Mouse (Mus musculus) lung, postnatal 0 days (tissue): Measurements from ENCODE around the gene Dennd1a. TPM values are rescaled to one million over a fixed set of nuclear protein-coding genes. Genes with fewer than 3 reads are reported as not detected.

ENCODE experiments used
- ATAC-seq: fragments of 200-750 bp; cut with Nextera tagmentation; 2 replicates; pipeline ENCODE4 v1.8.0; 2017; ENCODE audit warnings: moderate library complexity
- DNase-seq: peaks from one replicate; pipeline ENCODE4 v3.0.0-alpha.2; 2016; ENCODE audit warnings: low spot score
- H3K27ac ChIP-seq: fragments of 300-500 bp; sonication (generic); 2 replicates; pipeline ENCODE4 v1.5.1; 2014; ENCODE audit warnings: antibody characterized with exemption, mild to moderate bottlenecking, low read length, mixed read lengths
- H3K27me3 ChIP-seq: fragments of 300-500 bp; sonication (generic); replicated peaks from 2 replicates; pipeline ENCODE4 v1.6.1; 2014; ENCODE audit warnings: low read length, mixed read lengths; ENCODE audit not compliant: insufficient read depth
- H3K36me3 ChIP-seq: fragments of 300-500 bp; sonication (generic); 2 replicates; pipeline ENCODE4 v1.6.1; 2014; ENCODE audit warnings: low read length, mixed read lengths; ENCODE audit not compliant: insufficient read depth
- H3K4me1 ChIP-seq: fragments of 300-500 bp; sonication (generic); 2 replicates; pipeline ENCODE4 v1.6.1; 2014; ENCODE audit warnings: antibody characterized with exemption, low read depth, low read length, mixed read lengths; ENCODE audit not compliant: insufficient read depth
- H3K4me2 ChIP-seq: fragments of 300-500 bp; sonication (generic); replicated peaks from 2 replicates; pipeline ENCODE4 v1.6.1; 2014; ENCODE audit warnings: low read depth, mild to moderate bottlenecking, low read length, moderate library complexity, mixed read lengths
- H3K4me3 ChIP-seq: fragments of 300-500 bp; sonication (generic); 2 replicates; pipeline ENCODE4 v1.5.1; 2014; ENCODE audit warnings: low read depth, low read length
- H3K9ac ChIP-seq: fragments of 300-500 bp; sonication (generic); replicated peaks from 2 replicates; pipeline ENCODE4 v1.6.1; 2014; ENCODE audit warnings: low read depth, mild to moderate bottlenecking
- H3K9me3 ChIP-seq: fragments of 300-500 bp; sonication (generic); 2 replicates; pipeline ENCODE4 v1.6.1; 2016; ENCODE audit warnings: low read length, mixed read lengths
- CTCF ChIP-seq: IDR thresholded peaks from 2 replicates; pipeline ENCODE4 v1.5.1; 2016; ENCODE audit warnings: antibody characterized with exemption, mild to moderate bottlenecking
- EP300 ChIP-seq: IDR thresholded peaks from 2 replicates; pipeline ENCODE4 v1.6.1; 2016; ENCODE audit warnings: antibody characterized with exemption, mild to moderate bottlenecking, control low read depth
- WGBS: fragments of 180-500 bp; shearing (Covaris S2); extraction: QIAGEN DNeasy Blood & Tissue Kit; methylation state at CpG from one replicate; pipeline ENCODE4 v1.1.7; 2014; 5-methylcytosine and 5-hydroxymethylcytosine counted together
- polyA plus RNA-seq: library from polyadenylated mRNA; unstranded; fragments of >200 nt; fragmentation: Nextera tagmentation; extraction: Ambion mirVana; gene quantifications from 2 replicates; pipeline ENCODE4 v1.2.1, GENCODE M21; 2015

Dennd1a gene
- polyA plus RNA-seq: 4.4 and 5.5 TPM in 2 replicates

- 3% methylated on average over 57 of the region's 81 CpGs for WGBS
- TF ChIP-seq CTCF: peak; percentile 31
- no peak for TF ChIP-seq EP300
- no peaks in the 10 kb centered on the region for H3K36me3 ChIP-seq
- no peaks in the 10 kb centered on the region for H3K27me3 ChIP-seq
- peak within 1 kb of the TSS; percentile 84 for H3K4me2 ChIP-seq
- DNase-seq: peak; percentile 95
- peak within 1 kb of the TSS; percentile 81 for H3K27ac ChIP-seq
- H3K9me3 ChIP-seq: no peaks in the 10 kb centered on the region
- peak within 1 kb of the TSS; percentile 89 for H3K4me3 ChIP-seq
- H3K4me1 ChIP-seq: no peaks in the 10 kb centered on the region
- H3K9ac ChIP-seq: peak within 1 kb of the TSS; percentile 74
- peak; percentile 96 for ATAC-seq
These were observed at the start of gene Dennd1a for GRCm38 (mm10) chr2:38286733-38287551. Dennd1a (minus strand) TSS chr2:38287390.

DNA sequence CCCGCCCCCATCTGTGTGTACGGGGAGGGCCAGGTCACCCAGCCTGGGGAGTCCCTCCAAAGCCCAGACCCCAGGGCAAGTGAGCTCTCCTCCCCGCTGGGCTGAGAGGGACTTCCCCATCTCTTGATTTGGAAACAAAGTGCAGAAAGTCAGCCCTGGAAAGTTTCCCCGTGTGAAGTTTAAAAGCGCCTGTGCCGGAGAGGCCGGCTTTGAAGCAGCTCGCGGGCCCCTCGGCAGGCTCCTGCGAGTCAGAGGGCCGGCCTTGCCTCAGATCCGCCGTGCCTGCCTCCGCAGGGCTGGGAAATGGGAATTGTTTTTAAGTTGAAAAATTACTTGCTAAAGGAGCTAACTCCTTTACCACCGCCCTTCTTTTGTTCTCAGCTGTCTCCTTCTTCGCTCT, 49.4 kb upstream of the Dennd1a start:
- Histone ChIP-seq H3K27me3 (peaks cover 62% of the 10 kb centered on the region), H3K9me3 (no peaks in the 10 kb centered on the region), H3K4me3 (no peak overlapping the region), H3K4me1 (peaks cover 5% of the 10 kb centered on the region; the same call in 1 of the 2 replicates), H3K27ac (no peak overlapping the region), H3K4me2 (no peak overlapping the region), H3K9ac (no peak overlapping the region), H3K36me3 (no peaks in the 10 kb centered on the region)
- ATAC-seq (no peak), DNase-seq (no peak)
- 3% methylated on average over 16 of the region's 17 CpGs for WGBS
- TF ChIP-seq EP300 (no peak), CTCF (no peak)

DNA sequence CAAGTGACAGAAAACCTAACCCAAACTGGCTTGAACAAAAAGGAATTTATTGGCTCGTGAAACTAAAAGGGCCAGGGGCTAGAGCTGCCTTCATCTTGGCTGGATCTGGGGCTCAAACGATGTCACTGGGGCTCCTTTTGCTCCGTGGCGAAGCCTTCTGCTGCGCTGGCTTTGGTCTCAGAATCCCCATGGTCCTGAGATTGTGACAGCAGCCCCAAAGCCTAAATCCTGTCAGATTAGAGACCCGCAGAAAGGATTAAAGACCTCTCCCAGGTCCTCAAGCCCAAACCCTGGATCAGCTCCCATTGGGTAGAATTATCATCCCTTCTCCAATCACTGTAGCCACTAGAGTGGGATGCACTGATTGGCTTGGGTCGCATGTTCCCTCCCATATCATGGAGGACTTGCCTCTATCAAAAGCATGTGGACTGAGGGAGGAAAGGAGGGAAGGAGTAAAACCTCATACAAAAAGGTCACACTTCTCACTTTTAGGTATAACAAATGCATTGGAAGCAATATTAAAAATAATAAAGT, 46.5 kb upstream of the Dennd1a start:
- Histone ChIP-seq H3K27ac (no peak overlapping the region), H3K9me3 (no peaks in the 10 kb centered on the region), H3K27me3 (peaks cover 33% of the 10 kb centered on the region), H3K9ac (no peak overlapping the region), H3K4me1 (no peaks in the 10 kb centered on the region), H3K4me3 (no peak overlapping the region), H3K36me3 (no peaks in the 10 kb centered on the region), H3K4me2 (no peak overlapping the region)
- TF ChIP-seq EP300: no peak
- no peak for TF ChIP-seq CTCF
- 44% methylated on average over 7 of the region's 7 CpGs for whole genome bisulfite sequencing
- ATAC-seq: no peak
- no peak for DNase-seq

DNA sequence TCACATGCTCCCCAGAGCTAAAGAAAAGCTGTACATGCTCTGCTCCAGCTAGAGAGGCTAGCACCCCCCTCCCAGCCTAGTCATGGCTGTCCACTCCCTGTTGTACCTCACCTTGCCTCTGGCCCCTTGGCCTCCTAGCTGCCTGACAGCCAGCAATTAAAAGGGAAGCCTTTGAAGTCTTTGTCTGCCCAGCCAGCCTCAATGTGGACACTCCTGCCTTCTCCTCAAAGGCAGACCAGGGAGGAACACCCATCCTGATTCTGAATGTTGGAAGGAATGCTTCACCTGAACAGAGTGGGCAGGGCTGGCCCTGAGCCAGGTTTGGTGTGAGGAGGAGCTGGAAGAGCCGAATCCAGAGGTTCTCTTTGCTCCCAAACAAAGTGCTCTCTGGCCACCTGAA, 39.5 kb upstream of the Dennd1a start:
- ATAC-seq: no peak
- H3K27me3 ChIP-seq: no peaks in the 10 kb centered on the region
- no peak for DNase-seq
- TF ChIP-seq EP300 (no peak), CTCF (no peak)
- H3K36me3 ChIP-seq: no peaks in the 10 kb centered on the region
- H3K4me3 ChIP-seq: no peak overlapping the region
- H3K4me2 ChIP-seq: no peak overlapping the region
- H3K27ac ChIP-seq: no peak overlapping the region
- WGBS: 23% methylated on average over 1 of the region's 1 CpGs
- no peak overlapping the region for H3K9ac ChIP-seq
- no peaks in the 10 kb centered on the region for H3K9me3 ChIP-seq
- no peaks in the 10 kb centered on the region for H3K4me1 ChIP-seq

DNA sequence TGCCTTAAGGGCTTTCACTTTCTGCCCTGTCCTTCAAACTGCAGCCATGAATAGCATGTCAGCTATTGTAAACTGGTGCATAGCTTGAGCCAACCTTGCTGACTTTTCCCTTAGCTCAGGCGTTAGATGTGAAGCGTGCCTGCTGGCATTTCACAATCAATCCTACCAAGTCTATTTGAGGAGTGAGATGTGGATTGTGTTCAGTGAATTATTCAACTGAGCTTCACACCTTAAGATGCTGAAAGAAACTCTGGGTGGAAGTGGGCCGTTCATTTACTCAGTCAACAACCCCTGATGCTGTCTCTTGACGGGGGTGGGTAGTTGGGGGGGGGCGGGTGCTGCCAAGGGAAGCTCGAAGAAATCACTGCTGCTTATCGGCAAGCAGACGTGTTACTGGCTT, 36.2 kb upstream of the Dennd1a start:
- H3K9me3 ChIP-seq: no peaks in the 10 kb centered on the region
- H3K36me3 ChIP-seq: no peaks in the 10 kb centered on the region
- whole genome bisulfite sequencing: 21% methylated on average over 8 of the region's 8 CpGs
- H3K27ac ChIP-seq: no peak overlapping the region
- no peak overlapping the region for H3K4me3 ChIP-seq
- DNase-seq (peak; percentile 29), ATAC-seq (no peak)
- H3K27me3 ChIP-seq: no peaks in the 10 kb centered on the region
- H3K9ac ChIP-seq: no peak overlapping the region
- H3K4me2 ChIP-seq: no peak overlapping the region
- H3K4me1 ChIP-seq: no peaks in the 10 kb centered on the region
- TF ChIP-seq EP300 (no peak), CTCF (no peak)

DNA sequence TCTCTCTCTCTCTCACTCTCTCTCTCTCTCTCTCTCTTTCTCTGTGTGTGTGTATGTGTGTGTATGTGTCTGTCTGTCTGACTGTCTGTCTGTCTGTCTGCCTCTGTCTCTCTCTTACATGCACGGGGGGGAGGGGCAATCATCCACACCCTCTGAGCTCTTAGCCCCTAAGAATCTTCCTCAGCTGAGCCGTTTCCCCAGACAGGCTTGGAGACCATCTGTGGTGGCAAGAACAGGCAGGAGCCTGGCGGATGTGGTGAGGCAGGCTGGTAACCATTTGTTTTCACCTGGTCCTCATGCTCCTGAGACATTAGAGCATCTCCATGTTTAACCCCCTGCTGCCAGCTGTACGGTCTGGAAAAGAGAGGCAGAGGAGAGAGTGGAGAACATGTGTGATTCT, 33.7 kb upstream of the Dennd1a start:
- no peak for TF ChIP-seq CTCF
- no peak for TF ChIP-seq EP300
- H3K9me3 ChIP-seq: no peaks in the 10 kb centered on the region
- no peak overlapping the region for H3K4me3 ChIP-seq
- DNase-seq (no peak), ATAC-seq (no peak)
- H3K4me2 ChIP-seq: no peak overlapping the region
- H3K9ac ChIP-seq: no peak overlapping the region
- no peaks in the 10 kb centered on the region for H3K4me1 ChIP-seq
- H3K27me3 ChIP-seq: no peaks in the 10 kb centered on the region
- 44% methylated on average over 4 of the region's 4 CpGs for WGBS
- H3K27ac ChIP-seq: no peak overlapping the region
- H3K36me3 ChIP-seq: no peaks in the 10 kb centered on the region
